Mouse (Mus musculus): Measurements from ENCODE around the gene Tmigd1. TPM values are rescaled to one million over a fixed set of nuclear protein-coding genes. Genes with fewer than 3 reads are reported as not detected.

The Tmigd1 gene
- polyA plus RNA-seq, 1 experiment from 2014 or later = 4.4 TPM

GRCm38 (mm10) chr11:76874766-76875165 is 27.2 kb upstream of the Tmigd1 start:
- DNase-seq (ENCODE audit: low read depth, low spot score) (no peak), ATAC-seq (no peak)
- no peaks in the 10 kb centered on the region for H3K27me3 ChIP-seq
- TF ChIP-seq CTCF (IDR thresholded peaks at IDR 0.05) = no peak
- CTCF ChIA-PET = no interaction called here
- in situ Hi-C loops (cut with MboI; ENCODE audit: low pct_unique_long_range_greater_than_20kb) = no loop called here
- POLR2A ChIA-PET = no interaction called here

DNA sequence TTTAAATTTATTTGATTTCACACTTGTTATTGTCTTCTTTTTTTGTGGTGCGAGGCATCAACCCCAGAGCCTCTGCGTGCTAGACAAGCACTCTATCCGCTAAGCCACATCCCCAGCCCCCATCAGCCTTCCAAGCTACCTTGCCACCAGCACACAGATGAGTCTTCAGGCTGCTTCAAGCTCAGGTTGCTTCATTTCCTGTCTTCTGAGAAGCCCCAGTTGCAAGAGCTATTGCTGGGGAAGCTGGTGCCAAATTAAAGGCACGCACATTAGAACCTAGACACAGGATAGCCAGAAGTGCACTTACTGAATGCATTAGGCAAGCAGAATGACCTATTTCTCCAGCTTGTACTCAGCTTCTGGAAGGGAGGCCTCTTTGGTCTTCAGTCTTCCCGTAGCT is 22.1 kb upstream of the Tmigd1 start:
- ChIA-PET CTCF (interaction anchor here (1.1 to 1.7 kb wide), 3 partner anchors 12 to 23 kb away, joined by 3 to 6 read pairs (median 5); no protein-coding TSS in a partner anchor), POLR2A (no interaction called here)
- in situ Hi-C loops (cut with MboI; ENCODE audit: low pct_unique_long_range_greater_than_20kb) = no loop called here
- no peaks in the 10 kb centered on the region for H3K27me3 ChIP-seq
- no peak for ATAC-seq
- no peak for DNase-seq (ENCODE audit: low read depth, low spot score)
- TF ChIP-seq CTCF (IDR thresholded peaks at IDR 0.05) = no peak

DNA sequence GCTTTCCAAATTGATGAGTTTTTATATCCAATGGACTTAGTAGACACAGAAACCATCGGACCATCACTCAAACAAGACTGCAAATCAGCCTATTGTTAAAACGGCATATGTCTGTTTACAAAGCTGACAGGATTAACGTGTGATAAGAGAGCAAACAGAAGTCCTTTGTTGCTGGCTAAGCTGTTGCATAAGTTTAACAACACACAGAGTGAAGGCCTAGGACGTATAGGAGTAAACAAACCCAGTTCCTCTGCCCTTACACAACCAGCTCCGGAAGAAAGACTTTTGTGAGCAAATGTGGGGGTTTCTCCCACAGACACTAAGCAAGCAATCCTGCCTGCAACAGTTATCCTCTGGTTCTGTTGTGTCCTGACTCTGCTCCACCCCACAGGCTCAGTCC is 17.5 kb upstream of the Tmigd1 start:
- no peak for DNase-seq (ENCODE audit: low read depth, low spot score)
- ChIA-PET CTCF (no interaction called here), POLR2A (no interaction called here)
- no peaks in the 10 kb centered on the region for H3K27me3 ChIP-seq
- in situ Hi-C loops (cut with MboI; ENCODE audit: low pct_unique_long_range_greater_than_20kb) = no loop called here
- no peak for TF ChIP-seq CTCF (IDR thresholded peaks at IDR 0.05)
- no peak for ATAC-seq

DNA sequence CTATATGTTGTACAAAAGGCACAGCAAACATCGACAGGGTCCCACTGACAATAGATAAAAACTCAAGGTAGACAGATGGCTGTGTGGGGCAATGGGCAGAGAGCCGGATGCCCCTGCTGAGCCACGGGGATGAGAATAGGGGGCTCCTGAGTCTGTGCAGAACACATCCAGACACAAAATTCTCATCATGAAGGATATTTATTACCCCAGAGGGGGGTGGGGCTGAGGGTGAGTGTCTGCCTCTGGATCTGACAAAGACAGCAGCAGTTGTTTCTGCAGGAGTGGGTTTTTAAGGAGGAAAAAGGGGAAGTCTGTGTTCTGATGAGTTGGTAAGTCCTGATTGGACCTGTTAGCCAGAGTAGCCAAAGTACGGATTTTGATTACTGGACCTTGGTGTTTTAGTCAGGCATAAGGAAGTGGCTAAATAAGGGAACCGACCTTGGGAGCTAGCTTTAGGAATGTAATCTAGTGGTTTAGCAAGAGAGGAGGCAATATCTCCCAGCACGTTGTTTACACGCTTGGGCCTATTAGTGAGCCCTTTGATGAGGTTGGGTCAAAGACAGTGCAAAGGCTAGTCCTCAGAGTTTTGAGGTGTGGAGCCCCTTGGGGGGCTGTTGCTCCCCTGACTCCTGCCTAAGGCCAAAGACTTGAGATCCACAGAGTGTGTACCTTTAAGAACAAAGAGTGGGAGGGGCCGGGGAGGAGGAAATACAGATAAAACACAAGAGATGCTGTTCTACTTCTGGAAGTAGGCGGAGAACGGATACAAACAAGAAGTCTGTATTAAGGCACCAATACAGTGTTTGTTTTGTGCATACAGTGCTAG is 12.4 kb upstream of the Tmigd1 start:
- DNase-seq (ENCODE audit: low read depth, low spot score) (no peak), ATAC-seq (no peak)
- H3K27me3 ChIP-seq = no peaks in the 10 kb centered on the region
- POLR2A ChIA-PET = no interaction called here
- CTCF ChIA-PET = no interaction called here
- in situ Hi-C loops (cut with MboI; ENCODE audit: low pct_unique_long_range_greater_than_20kb) = loop anchor here (5.0 to 10.0 kb wide), 3 partner anchors 32 to 205 kb away; no protein-coding TSS in a partner anchor
- TF ChIP-seq CTCF (IDR thresholded peaks at IDR 0.05) = no peak

- in situ Hi-C loops (cut with MboI; ENCODE audit: low pct_unique_long_range_greater_than_20kb) = loop anchor here (5.0 to 10.0 kb wide), 3 partner anchors 34 to 206 kb away; no protein-coding TSS in a partner anchor
- CTCF ChIA-PET = interaction anchor here (1.4 to 1.5 kb wide), 2 partner anchors 11 to 85 kb away, joined by 3 to 6 read pairs; no protein-coding TSS in a partner anchor
- DNase-seq (ENCODE audit: low read depth, low spot score) (no peak), ATAC-seq (no peak)
- POLR2A ChIA-PET = no interaction called here
- TF ChIP-seq CTCF (IDR thresholded peaks at IDR 0.05) = no peak
- H3K27me3 ChIP-seq = no peaks in the 10 kb centered on the region
Measured at GRCm38 (mm10) chr11:76891171-76891570, 10.8 kb upstream of the Tmigd1 start.

DNA sequence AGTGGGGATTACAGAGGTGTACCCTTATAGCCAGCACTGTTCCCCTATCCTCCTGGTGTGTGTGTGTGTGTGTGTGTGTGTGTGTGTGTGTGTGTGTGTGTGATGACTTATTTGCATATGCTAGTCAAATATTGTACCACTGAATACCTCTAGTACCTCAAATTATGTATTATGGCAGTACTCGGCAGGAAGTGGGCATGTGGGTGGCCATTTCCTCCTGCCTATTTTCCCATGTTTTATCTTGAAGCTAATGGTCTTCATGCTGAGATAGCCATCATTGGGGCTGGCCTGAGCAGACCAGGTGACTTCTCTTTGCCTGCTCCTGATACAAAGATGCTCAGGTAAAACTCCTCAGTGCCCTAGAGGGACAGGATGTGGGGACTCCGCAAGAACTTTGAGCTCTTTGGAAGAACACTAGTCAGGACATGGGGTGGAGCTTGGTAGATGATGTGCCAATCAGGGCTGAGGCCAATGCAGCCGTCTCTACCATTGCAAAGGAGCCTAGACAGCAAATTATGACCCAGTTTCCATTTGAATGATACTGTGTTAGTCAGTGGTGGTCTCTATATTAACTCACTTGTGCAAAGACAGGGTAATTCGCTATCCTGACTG is 10.1 kb upstream of the Tmigd1 start:
- in situ Hi-C loops (cut with MboI; ENCODE audit: low pct_unique_long_range_greater_than_20kb) = loop anchor here (5.0 to 10.0 kb wide), 3 partner anchors 35 to 207 kb away; no protein-coding TSS in a partner anchor

GRCm38 (mm10) chr11:76892972-76893371 is 9.0 kb upstream of the Tmigd1 start:
- ATAC-seq (no peak), DNase-seq (ENCODE audit: low read depth, low spot score) (no peak)
- ChIA-PET CTCF (interaction anchor here (1.7 to 2.6 kb wide), 4 partner anchors 32 to 107 kb away, joined by 5 to 17 read pairs (median 10); no protein-coding TSS in a partner anchor), POLR2A (no interaction called here)
- no peak for TF ChIP-seq CTCF (IDR thresholded peaks at IDR 0.05)
- H3K27me3 ChIP-seq = no peaks in the 10 kb centered on the region
- in situ Hi-C loops (cut with MboI; ENCODE audit: low pct_unique_long_range_greater_than_20kb) = loop anchor here (5.0 to 10.0 kb wide), 3 partner anchors 36 to 208 kb away; no protein-coding TSS in a partner anchor

More for the DNA sequence above, 10.1 kb upstream of the Tmigd1 start:
- POLR2A ChIA-PET = no interaction called here
- H3K27me3 ChIP-seq = no peaks in the 10 kb centered on the region
- CTCF ChIA-PET = interaction anchor here (1.4 to 1.5 kb wide), 2 partner anchors 12 to 86 kb away, joined by 3 to 6 read pairs; no protein-coding TSS in a partner anchor
- TF ChIP-seq CTCF (IDR thresholded peaks at IDR 0.05) = no peak
- ATAC-seq (no peak), DNase-seq (ENCODE audit: low read depth, low spot score) (no peak)

DNA sequence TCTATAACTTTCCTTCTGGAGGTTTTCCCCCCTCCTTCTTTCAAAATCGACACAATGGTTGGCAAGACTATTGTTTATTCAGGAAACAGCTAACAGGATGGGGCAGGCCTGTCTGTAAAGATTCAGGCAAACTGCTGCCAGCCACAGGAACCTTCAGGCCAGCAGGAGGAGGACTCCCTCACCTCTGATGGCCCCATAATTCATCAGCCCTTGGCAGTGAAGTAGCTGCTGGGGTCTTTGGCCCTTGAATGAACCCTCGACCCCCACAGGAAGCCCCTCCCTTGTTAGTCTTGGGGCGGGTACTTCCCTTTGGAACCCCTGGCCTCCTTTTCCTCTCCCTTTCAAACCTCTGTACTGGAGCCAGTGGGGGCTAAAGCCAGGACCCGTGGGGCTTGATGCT is 8.4 kb upstream of the Tmigd1 start:
- in situ Hi-C loops (cut with MboI; ENCODE audit: low pct_unique_long_range_greater_than_20kb) = loop anchor here (5.0 to 10.0 kb wide), 3 partner anchors 36 to 209 kb away; no protein-coding TSS in a partner anchor
- ChIA-PET POLR2A (no interaction called here), CTCF (interaction anchor here (1.1 to 2.6 kb wide), 13 partner anchors 14 to 130 kb away, joined by 3 to 17 read pairs (median 5); partner anchors contain the start of genes Cpd and Gosr1)
- no peak for ATAC-seq
- no peak for TF ChIP-seq CTCF (IDR thresholded peaks at IDR 0.05)
- no peak for DNase-seq (ENCODE audit: low read depth, low spot score)
- H3K27me3 ChIP-seq = no peaks in the 10 kb centered on the region

DNA sequence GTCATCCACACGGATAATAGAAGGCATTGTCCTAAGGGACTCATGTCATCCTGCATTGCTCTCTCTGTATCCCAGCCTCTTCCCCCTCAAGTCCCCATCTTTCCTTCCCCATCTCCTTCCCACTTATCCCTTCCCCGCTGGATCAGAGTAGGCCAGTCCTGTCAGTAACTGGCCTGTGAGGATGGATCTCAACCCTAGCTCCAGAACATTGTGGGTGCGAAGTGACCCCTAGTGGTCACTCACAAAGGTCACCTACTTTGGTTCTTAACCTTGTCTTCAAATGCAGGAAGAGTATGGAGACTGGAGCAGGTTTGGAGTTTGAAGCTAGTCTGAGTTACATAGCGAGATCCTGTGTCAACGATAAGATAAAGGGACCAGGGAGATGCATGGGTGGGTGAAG is 7.7 kb upstream of the Tmigd1 start:
- no peaks in the 10 kb centered on the region for H3K27me3 ChIP-seq
- CTCF ChIA-PET = interaction anchor here (0.8 to 2.6 kb wide), 17 partner anchors 13 to 131 kb away, joined by 3 to 17 read pairs (median 5); partner anchors contain the start of genes Cpd and Gosr1
- ATAC-seq = peak; percentile 12
- DNase-seq (ENCODE audit: low read depth, low spot score) = no peak
- in situ Hi-C loops (cut with MboI; ENCODE audit: low pct_unique_long_range_greater_than_20kb) = loop anchor here (5.0 to 10.0 kb wide), 3 partner anchors 37 to 209 kb away; no protein-coding TSS in a partner anchor
- peak; percentile 88 for TF ChIP-seq CTCF (IDR thresholded peaks at IDR 0.05)
- POLR2A ChIA-PET = interaction anchor here (1.2 kb wide), 1 partner anchor 22 kb away, joined by 3 read pairs; no protein-coding TSS in a partner anchor

DNA sequence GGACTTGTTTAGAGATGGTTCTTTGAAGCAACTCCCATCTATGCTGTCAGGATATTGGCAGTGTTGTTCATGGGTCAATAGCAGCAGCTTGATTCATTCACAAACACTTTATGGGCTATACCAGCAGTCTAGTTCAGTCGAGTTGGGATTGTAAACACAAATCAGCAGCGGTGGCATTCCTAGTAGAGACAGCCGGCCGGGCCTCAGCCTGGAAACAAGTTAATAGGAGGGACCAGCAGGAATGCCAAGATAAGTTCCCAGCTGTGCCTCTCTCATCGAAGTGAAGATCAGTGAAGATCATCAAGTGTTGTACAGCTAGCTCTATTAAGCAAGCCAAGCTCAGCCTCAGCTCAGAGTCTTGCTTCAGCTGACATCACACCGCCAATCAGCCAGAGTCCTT is 5.6 kb upstream of the Tmigd1 start:
- POLR2A ChIA-PET = no interaction called here
- CTCF ChIA-PET = interaction anchor here (1.5 kb wide), 1 partner anchor 85 kb away, joined by 3 read pairs; no protein-coding TSS in a partner anchor
- DNase-seq (ENCODE audit: low read depth, low spot score) (no peak), ATAC-seq (no peak)
- H3K27me3 ChIP-seq = no peaks in the 10 kb centered on the region
- in situ Hi-C loops (cut with MboI; ENCODE audit: low pct_unique_long_range_greater_than_20kb) = loop anchor here (10.0 kb wide), 1 partner anchor 212 kb away; no protein-coding TSS in a partner anchor
- TF ChIP-seq CTCF (IDR thresholded peaks at IDR 0.05) = no peak
